Mouse (Mus musculus): ENCODE results near the gene Vmn1r179. TPM values are rescaled to one million over a fixed set of nuclear protein-coding genes. Genes with fewer than 3 reads are reported as not detected.
"Not testable (repeated sequence)": the region's sequence is repeated elsewhere in the genome, so short reads cannot be mapped to it uniquely, and the experiment has no call there.

Gene Vmn1r179
- total and polyA plus RNA-seq, 3 experiments: not detected

DNA sequence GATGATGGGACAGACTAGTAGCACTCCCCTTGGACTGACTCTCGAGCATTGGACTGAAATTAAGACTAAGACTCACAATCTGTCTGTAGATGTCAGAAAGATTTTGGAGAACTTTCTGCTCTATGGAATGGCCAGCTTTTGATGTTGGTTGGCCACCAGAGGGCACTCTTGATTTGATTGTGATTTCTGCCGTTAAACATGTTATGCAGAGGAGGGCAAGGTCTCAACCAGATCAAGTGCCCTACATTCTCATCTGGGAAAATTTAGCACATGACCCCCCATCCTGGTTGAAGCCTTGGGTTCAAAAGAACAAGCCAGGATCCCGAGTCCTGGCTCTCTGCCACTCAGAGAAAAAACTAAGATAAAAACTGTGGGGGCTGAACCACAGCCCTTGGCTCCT is 41.3 kb downstream of the Vmn1r179 start:
- H3K4me1 ChIP-seq (ENCODE audit: control insufficient read depth in 1 of 2, insufficient read depth in 2 of 2, low read length in 2 of 2); H3K4me3 ChIP-seq (ENCODE audit: control insufficient read depth in 1 of 2, insufficient read depth in 1 of 2, low read depth in 2 of 2, low read length in 2 of 2); H3K27ac ChIP-seq (ENCODE audit: control insufficient read depth, low read depth, low read length); H3K79me2 ChIP-seq (ENCODE audit: control insufficient read depth, insufficient read depth, low read length, poor library complexity); H3K27me3 ChIP-seq (ENCODE audit: control insufficient read depth in 1 of 2, insufficient read depth in 2 of 2, low read length in 2 of 2); H3K9ac ChIP-seq (ENCODE audit: control insufficient read depth, low read depth, low read length, poor library complexity, severe bottlenecking); H3K9me3 ChIP-seq (replicated peaks; ENCODE audit: insufficient read depth, low read length); H3K36me3 ChIP-seq (ENCODE audit: control insufficient read depth in 1 of 2, insufficient read depth in 2 of 2, low read length in 2 of 2): not testable (repeated sequence)
- peak; percentile 15 for DNase-seq (ENCODE audit: low read depth, low spot score)
- TF ChIP-seq RAD21 (IDR thresholded peaks at IDR 0.05; ENCODE audit: low read depth, low read length) (peak; percentile 41), SMC3 (IDR thresholded peaks at IDR 0.05; ENCODE audit: low read depth, low read length) (peak; percentile 39), CTCF (IDR thresholded peaks at IDR 0.05 in 2 of 3, conservative IDR thresholded peaks at IDR 0.05 in 1 of 3; ENCODE audit: control insufficient read depth in 1 of 3, insufficient read depth in 1 of 3, low read depth in 2 of 3, low read length in 3 of 3, poor library complexity in 1 of 3, severe bottlenecking in 1 of 3) (peak in 2 of 3 experiments; percentile 19 to 39; a peak in 3 of 6 replicates)

DNA sequence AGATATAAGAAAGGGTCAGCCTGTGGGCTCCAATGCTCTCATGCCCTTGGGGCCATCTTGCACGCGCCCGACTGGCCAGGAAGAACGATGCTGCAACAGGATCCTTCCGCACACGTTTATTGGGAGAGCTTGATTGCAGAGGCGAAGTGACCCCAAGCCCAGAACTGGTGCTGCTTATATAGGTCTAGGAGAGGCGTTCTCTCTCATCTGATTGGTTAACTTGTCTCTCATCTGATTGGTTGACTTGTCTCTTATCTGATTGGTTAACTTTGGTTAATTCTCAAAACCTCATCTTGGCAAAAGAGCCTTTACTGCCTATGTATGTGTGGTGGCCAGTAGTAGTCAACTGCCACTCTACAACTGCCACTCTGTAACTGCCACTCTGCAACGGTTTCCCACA is 47.5 kb downstream of the Vmn1r179 start, which contains the start of gene Vmn1r181:
TSS of gene Vmn1r181 (plus strand) at position 301 of the 400 bp plus-strand sequence.
- H3K27me3 ChIP-seq (ENCODE audit: control insufficient read depth in 1 of 2, insufficient read depth in 2 of 2, low read length in 2 of 2); H3K27ac ChIP-seq (ENCODE audit: control insufficient read depth, low read depth, low read length); DNase-seq (ENCODE audit: low read depth, low spot score); H3K9ac ChIP-seq (ENCODE audit: control insufficient read depth, low read depth, low read length, poor library complexity, severe bottlenecking); H3K36me3 ChIP-seq (ENCODE audit: control insufficient read depth in 1 of 2, insufficient read depth in 2 of 2, low read length in 2 of 2); H3K4me1 ChIP-seq (ENCODE audit: control insufficient read depth in 1 of 2, insufficient read depth in 2 of 2, low read length in 2 of 2); H3K4me3 ChIP-seq (ENCODE audit: control insufficient read depth in 1 of 2, insufficient read depth in 1 of 2, low read depth in 2 of 2, low read length in 2 of 2); H3K79me2 ChIP-seq (ENCODE audit: control insufficient read depth, insufficient read depth, low read length, poor library complexity); H3K9me3 ChIP-seq (replicated peaks; ENCODE audit: insufficient read depth, low read length): not testable (repeated sequence)

Other genes with a start within 250 kb of the Vmn1r179 start
- not detected in 2 replicates for gene Vmn1r173, start 226.3 kb upstream of the Vmn1r179 start, total RNA-seq (2012; rRNA removed)
- gene Vmn1r173, start 226.3 kb upstream of the Vmn1r179 start, polyA plus RNA-seq (2012; ENCODE audit: insufficient read depth in 1 of 2, insufficient read length in 2 of 2, low read depth in 1 of 2, low replicate concordance in 2 of 2, missing spikeins in 1 of 2): not detected
- not detected in 2 replicates for gene Vmn1r174, start 174.7 kb upstream of the Vmn1r179 start, total RNA-seq (2012; rRNA removed)
- not detected for gene Vmn1r174, start 174.7 kb upstream of the Vmn1r179 start, polyA plus RNA-seq (2012; ENCODE audit: insufficient read depth in 1 of 2, insufficient read length in 2 of 2, low read depth in 1 of 2, low replicate concordance in 2 of 2, missing spikeins in 1 of 2)
- gene Vmn1r175, start 116.3 kb upstream of the Vmn1r179 start, total RNA-seq (2012; rRNA removed): not detected in 2 replicates
- gene Vmn1r175, start 116.3 kb upstream of the Vmn1r179 start, polyA plus RNA-seq (2012; ENCODE audit: insufficient read depth in 1 of 2, insufficient read length in 2 of 2, low read depth in 1 of 2, low replicate concordance in 2 of 2, missing spikeins in 1 of 2): not detected
- gene Vmn1r176, start 89.6 kb upstream of the Vmn1r179 start, total RNA-seq (2012; rRNA removed): not detected in 2 replicates
- not detected for gene Vmn1r176, start 89.6 kb upstream of the Vmn1r179 start, polyA plus RNA-seq (2012; ENCODE audit: insufficient read depth in 1 of 2, insufficient read length in 2 of 2, low read depth in 1 of 2, low replicate concordance in 2 of 2, missing spikeins in 1 of 2)
- gene Vmn1r177, start 60.5 kb upstream of the Vmn1r179 start, total RNA-seq (2012; rRNA removed): not detected in 2 replicates
- gene Vmn1r177, start 60.5 kb upstream of the Vmn1r179 start, polyA plus RNA-seq (2012; ENCODE audit: insufficient read depth in 1 of 2, insufficient read length in 2 of 2, low read depth in 1 of 2, low replicate concordance in 2 of 2, missing spikeins in 1 of 2): not detected
- gene Vmn1r178, start 35.0 kb upstream of the Vmn1r179 start, total RNA-seq (2012; rRNA removed): not detected in 2 replicates
- gene Vmn1r178, start 35.0 kb upstream of the Vmn1r179 start, polyA plus RNA-seq (2012; ENCODE audit: insufficient read depth in 1 of 2, insufficient read length in 2 of 2, low read depth in 1 of 2, low replicate concordance in 2 of 2, missing spikeins in 1 of 2): not detected
- gene Vmn1r180, start 23.7 kb downstream of the Vmn1r179 start, total RNA-seq (2012; rRNA removed): not detected in 2 replicates
- not detected for gene Vmn1r180, start 23.7 kb downstream of the Vmn1r179 start, polyA plus RNA-seq (2012; ENCODE audit: insufficient read depth in 1 of 2, insufficient read length in 2 of 2, low read depth in 1 of 2, low replicate concordance in 2 of 2, missing spikeins in 1 of 2)
- gene Vmn1r181, start 47.6 kb downstream of the Vmn1r179 start, total RNA-seq (2012; rRNA removed): not detected in 2 replicates
- gene Vmn1r181, start 47.6 kb downstream of the Vmn1r179 start, polyA plus RNA-seq (2012; ENCODE audit: insufficient read depth in 1 of 2, insufficient read length in 2 of 2, low read depth in 1 of 2, low replicate concordance in 2 of 2, missing spikeins in 1 of 2): not detected
- not detected in 2 replicates for gene V1rd19, start 74.7 kb downstream of the Vmn1r179 start, total RNA-seq (2012; rRNA removed)
- not detected for gene V1rd19, start 74.7 kb downstream of the Vmn1r179 start, polyA plus RNA-seq (2012; ENCODE audit: insufficient read depth in 1 of 2, insufficient read length in 2 of 2, low read depth in 1 of 2, low replicate concordance in 2 of 2, missing spikeins in 1 of 2)
- gene Vmn1r183, start 126.3 kb downstream of the Vmn1r179 start, total RNA-seq (2012; rRNA removed): not detected in 2 replicates
- under 1 TPM in 1 of 2 experiments, not detected in 1; 0.03 TPM for gene Vmn1r183, start 126.3 kb downstream of the Vmn1r179 start, polyA plus RNA-seq (2012; ENCODE audit: insufficient read depth in 1 of 2, insufficient read length in 2 of 2, low read depth in 1 of 2, low replicate concordance in 2 of 2, missing spikeins in 1 of 2)
- 20.7 and 21.9 TPM in 2 replicates for gene Zfp180, start 154.9 kb downstream of the Vmn1r179 start, total RNA-seq (2012; rRNA removed)
- gene Zfp180, start 154.9 kb downstream of the Vmn1r179 start, polyA plus RNA-seq (2012; ENCODE audit: insufficient read depth in 1 of 2, insufficient read length in 2 of 2, low read depth in 1 of 2, low replicate concordance in 2 of 2, missing spikeins in 1 of 2): 10 to 100 TPM in 1 of 2 experiments, not detected in 1; 21.6 TPM
- gene Zfp112, start 185.3 kb downstream of the Vmn1r179 start, total RNA-seq (2012; rRNA removed): 0.50 and 0.59 TPM in 2 replicates
- under 1 TPM in 1 of 2 experiments, not detected in 1; 0.84 TPM for gene Zfp112, start 185.3 kb downstream of the Vmn1r179 start, polyA plus RNA-seq (2012; ENCODE audit: insufficient read depth in 1 of 2, insufficient read length in 2 of 2, low read depth in 1 of 2, low replicate concordance in 2 of 2, missing spikeins in 1 of 2)
- gene Zfp235, start 207.2 kb downstream of the Vmn1r179 start, total RNA-seq (2012; rRNA removed): 4.2 and 6.2 TPM in 2 replicates
- 1 to 10 TPM in 1 of 2 experiments, not detected in 1; 4.5 TPM for gene Zfp235, start 207.2 kb downstream of the Vmn1r179 start, polyA plus RNA-seq (2012; ENCODE audit: insufficient read depth in 1 of 2, insufficient read length in 2 of 2, low read depth in 1 of 2, low replicate concordance in 2 of 2, missing spikeins in 1 of 2)
- gene Zfp114, start 248.1 kb downstream of the Vmn1r179 start, total RNA-seq (2012; rRNA removed): not detected in 2 replicates
- not detected for gene Zfp114, start 248.1 kb downstream of the Vmn1r179 start, polyA plus RNA-seq (2012; ENCODE audit: insufficient read depth in 1 of 2, insufficient read length in 2 of 2, low read depth in 1 of 2, low replicate concordance in 2 of 2, missing spikeins in 1 of 2)